In genomic region chr8:123849352-123849751, GRCm38 (mm10) we compare ENCODE assay signal across 20 mouse cellular contexts. TPM values are rescaled to one million over a fixed set of nuclear protein-coding genes. Genes with fewer than 3 reads are reported as not detected.
DNase-seq lines count a peak whose midpoint lies in the region; TF ChIP-seq lines count a peak whose summit lies in the region.
"Had no signal": no experiment of that assay in that cellular context is flagged by ENCODE, and none has a peak within 500 bp of the region (broad histone marks: within the 10 kb centered on the region; RNA-seq: fewer than 3 reads in every experiment).

No protein-coding gene starts in this region.

- intact Hi-C loops in left cerebral cortex, postnatal 10 days (cut with DNase I), result no loop called here

- H3K36me3 ChIP-seq in CH12.LX (replicated peaks in 1 of 2; ENCODE audit: control insufficient read depth in 1 of 2, insufficient read depth in 1 of 2, low read length in 1 of 2) (peaks cover 1 to 27% of the 10 kb centered on the region in 2 experiments), ES-E14 (ENCODE audit: control insufficient read depth, insufficient read depth, low read length, poor library complexity, severe bottlenecking) (peaks cover 3% of the 10 kb centered on the region; the same call in 1 of the 2 replicates)
- H3K36me3 ChIP-seq: embryonic facial prominence, embryonic 12.5 days; heart, embryonic 12.5 days had no signal

- 0 out of 2 replicates have a peak, but pooled peaks have one; percentile 36 for TF ChIP-seq EP300 in CH12.LX (IDR thresholded peaks at IDR 0.05; ENCODE audit: low read length)

- H3K79me2 ChIP-seq in CH12.LX (replicated peaks; ENCODE audit: control insufficient read depth, extremely low read depth, insufficient read depth, poor library complexity, severe bottlenecking), result peaks cover 13% of the 10 kb centered on the region; the same call in 1 of the 2 replicates

- DNase-seq in 416B (ENCODE audit: low read depth) (peak; percentile 27), CH12.LX (ENCODE audit: extremely low read depth) (peak; percentile 88), ES-E14 (ENCODE audit: low read depth, low spot score) (peak; percentile 56), ZHBTc4 (ENCODE audit: low read depth, low spot score) (peak; percentile 85)
- DNase-seq in right cerebral cortex, postnatal 14 days, result no peak
- no peak for DNase-seq in urinary bladder, postnatal 25 days (ENCODE audit: low spot score)
- no peak for DNase-seq in left cerebral cortex, adult 18-20 months (ENCODE audit: low spot score in 2 of 2)
- DNase-seq in left cerebral cortex, postnatal 10 days (ENCODE audit: extremely low spot score in 1 of 2, low spot score in 2 of 2), result no peak
- DNase-seq: adrenal gland, postnatal 36 days; cerebellum, adult 2 months; cerebellum, postnatal 10 days; embryo, embryonic 11 days; gastrocnemius, postnatal 25 days; kidney, adult 2 months had no signal

- H3K9me3 ChIP-seq in CH12.LX (replicated peaks; ENCODE audit: low read length) (no peaks in the 10 kb centered on the region), ES-E14 (ENCODE audit: control insufficient read depth, insufficient read depth, low read depth, low read length) (no peaks in the 10 kb centered on the region)
- H3K9me3 ChIP-seq: embryonic facial prominence, embryonic 12.5 days; forebrain, embryonic 12.5 days; heart, embryonic 12.5 days; hindbrain, embryonic 10.5 days had no signal

- peaks cover 3 to 43% of the 10 kb centered on the region in 2 experiments; a peak in 3 of 4 replicates for H3K4me1 ChIP-seq in CH12.LX (ENCODE audit: control insufficient read depth in 1 of 2, insufficient read depth in 2 of 2)
- peaks cover 0 to 9% of the 10 kb centered on the region in 2 experiments; a peak in 1 of 4 replicates for H3K4me1 ChIP-seq in ES-E14 (ENCODE audit: control insufficient read depth in 2 of 2, insufficient read depth in 2 of 2, low read length in 2 of 2, poor library complexity in 1 of 2)
- H3K4me1 ChIP-seq: embryonic facial prominence, embryonic 12.5 days; heart, embryonic 12.5 days had no signal

- no peak for TF ChIP-seq CTCF in CH12.LX (conservative IDR thresholded peaks at IDR 0.05 in 1 of 2, IDR thresholded peaks at IDR 0.05 in 1 of 2; ENCODE audit: low read depth in 2 of 2, low read length in 2 of 2)

- H3K9ac ChIP-seq in CH12.LX (ENCODE audit: insufficient read depth, low read depth) (peak overlapping the region; percentile 95), ES-E14 (ENCODE audit: insufficient read depth, low read depth, low read length, poor library complexity, severe bottlenecking) (peak overlapping the region; percentile 76)
- H3K9ac ChIP-seq: embryonic facial prominence, embryonic 12.5 days; forebrain, embryonic 12.5 days; heart, embryonic 12.5 days; hindbrain, embryonic 14.5 days had no signal

- dilution Hi-C loops in CH12.LX (cut with MboI; ENCODE audit: extremely low pct_ligation_motif_present, extremely low pct_unique_long_range_greater_than_20kb, low sequenced_read_pairs), result no loop called here

- peak overlapping the region; percentile 76; the same call in 1 of the 2 replicates for H3K4me2 ChIP-seq in CH12.LX (ENCODE audit: insufficient read depth, low read depth, poor library complexity, severe bottlenecking)
- H3K4me2 ChIP-seq: embryonic facial prominence, embryonic 12.5 days; forebrain, embryonic 12.5 days; heart, embryonic 12.5 days; hindbrain, embryonic 14.5 days had no signal

- H3K27ac ChIP-seq in CH12.LX (ENCODE audit: insufficient read depth, low read depth) (no peak overlapping the region), ES-E14 (ENCODE audit: insufficient read depth, low read depth, low read length, poor library complexity, severe bottlenecking) (no peak overlapping the region)
- H3K27ac ChIP-seq: embryonic facial prominence, embryonic 12.5 days; forebrain, embryonic 12.5 days; hindbrain, embryonic 10.5 days; hindbrain, embryonic 14.5 days had no signal

- no peak for TF ChIP-seq RAD21 in CH12.LX (IDR thresholded peaks at IDR 0.05; ENCODE audit: low read depth, low read length)

- H3K27me3 ChIP-seq in CH12.LX (replicated peaks), result no peaks in the 10 kb centered on the region
- H3K27me3 ChIP-seq: embryonic facial prominence, embryonic 12.5 days; forebrain, embryonic 12.5 days; heart, embryonic 12.5 days had no signal

- in situ Hi-C loops in CH12.LX (cut with MboI; ENCODE audit: low pct_ligation_motif_present, low pct_unique_long_range_greater_than_20kb, low sequenced_read_pairs), result no loop called here
- in situ Hi-C loops in ES-E14 (cut with MboI; ENCODE audit: low sequenced_read_pairs in 2 of 2, unreplicated experiment in 2 of 2), result no loop called here

- peak overlapping the region; percentile 59 to 80 (median 74) for H3K4me3 ChIP-seq in CH12.LX (replicated peaks in 1 of 3; ENCODE audit: low read depth in 2 of 3, low read length in 2 of 3, poor library complexity in 1 of 3)
- peak overlapping the region; percentile 61 to 72 for H3K4me3 ChIP-seq in ES-E14 (ENCODE audit: insufficient read depth in 1 of 2, low read depth in 1 of 2, low read length in 2 of 2, poor library complexity in 1 of 2, severe bottlenecking in 1 of 2)
- H3K4me3 ChIP-seq: embryonic facial prominence, embryonic 12.5 days; forebrain, embryonic 12.5 days; heart, embryonic 12.5 days; hindbrain, embryonic 10.5 days had no signal

- peak; percentile 72 for TF ChIP-seq POLR2A in CH12.LX (IDR thresholded peaks at IDR 0.05; ENCODE audit: low read depth, low read length)

TF ChIP-seq in CH12.LX, 34 proteins besides CTCF, POLR2A, EP300 and RAD21 (continues in another document):
- TF ChIP-seq SIN3A (IDR thresholded peaks at IDR 0.05; ENCODE audit: low read length) (peak; percentile 90), MEF2A (IDR thresholded peaks at IDR 0.05; ENCODE audit: borderline replicate concordance, low read depth, low read length) (no peak; the same call in 1 of the 2 replicates), MAX (IDR thresholded peaks at IDR 0.05; ENCODE audit: low read length) (peak; percentile 89), ZMIZ1 (IDR thresholded peaks at IDR 0.05; ENCODE audit: low read depth, low read length) (peak; percentile 67; the same call in 1 of the 2 replicates), MXI1 (IDR thresholded peaks at IDR 0.05; ENCODE audit: low read depth, low read length) (peak; percentile 90), IRF4 (IDR thresholded peaks at IDR 0.05; ENCODE audit: low read depth, low read length) (no peak), UBTF (IDR thresholded peaks at IDR 0.05; ENCODE audit: low read depth, low read length) (no peak), ZNF384 (IDR thresholded peaks at IDR 0.05; ENCODE audit: low read depth, low read length) (no peak), ETS1 (conservative IDR thresholded peaks at IDR 0.05; ENCODE audit: low read depth, low read length) (peak; percentile 61; the same call in 1 of the 2 replicates), JUND (conservative IDR thresholded peaks at IDR 0.05; ENCODE audit: low read depth, low read length) (peak; percentile 98), MAFK (IDR thresholded peaks at IDR 0.05; ENCODE audit: insufficient replicate concordance, low read length) (0 out of 2 replicates have a peak, but pooled peaks have one; percentile 20), KAT2A (IDR thresholded peaks at IDR 0.05; ENCODE audit: insufficient replicate concordance, low read length) (0 out of 2 replicates have a peak, but pooled peaks have one; percentile 45), RCOR1 (conservative IDR thresholded peaks at IDR 0.05; ENCODE audit: low read depth, low read length) (0 out of 2 replicates have a peak, but pooled peaks have one; percentile 25)

TF ChIP-seq in ES-E14, 5 proteins besides CTCF, POLR2A, EP300 and RAD21:
- TF ChIP-seq ZC3H11A (IDR thresholded peaks at IDR 0.05; ENCODE audit: borderline replicate concordance, low read depth, low read length) (no peak), ZNF384 (IDR thresholded peaks at IDR 0.05; ENCODE audit: low read depth, low read length) (no peak), HCFC1 (IDR thresholded peaks at IDR 0.05; ENCODE audit: borderline replicate concordance, insufficient read depth, low read length) (no peak), MAFK (IDR thresholded peaks at IDR 0.05; ENCODE audit: insufficient read depth, low read depth, low read length) (no peak), CHD2 (IDR thresholded peaks at IDR 0.05; ENCODE audit: low read depth, low read length) (no peak)
TF ChIP-seq in ES-E14: peak in this region for 0.

RNA-seq across cellular contexts. Expression of gene Ccsap, which starts 10.7 kb away (rescaled TPM):
- total RNA-seq in CH12.LX (2012; rRNA removed), result 4.4 and 5.0 TPM in 2 replicates
- total RNA-seq in CH12.LX (2014; rRNA removed), result 4.2 and 5.4 TPM in 2 replicates
- 5.2 and 6.2 TPM in 2 replicates for polyA plus RNA-seq in CH12.LX (2012; ENCODE audit: insufficient read length, low read depth)
- total RNA-seq in ES-E14 (2012; rRNA removed), result 4.5 and 5.1 TPM in 2 replicates
- total RNA-seq in left cerebral cortex, adult 18-20 months (2021), result 10 to 100 TPM; 62.6 to 74.7 TPM
- total RNA-seq in left cerebral cortex, postnatal 10 days (2021), result 10 to 100 TPM; 54.9 to 57.0 TPM

RNA-seq across cellular contexts. Expression of gene Rab4a, which starts 43.6 kb away (rescaled TPM):
- total RNA-seq in CH12.LX (2012; rRNA removed) (not detected in 2 replicates), CH12.LX (2014; rRNA removed) (not detected in 2 replicates), ES-E14 (2012; rRNA removed) (22.1 and 29.6 TPM in 2 replicates)
- polyA plus RNA-seq in CH12.LX (2012; ENCODE audit: insufficient read length, low read depth), result 0.18 TPM in 1 of 2 replicates, not detected in the other
- 10 to 100 TPM; 45.1 to 50.6 TPM for total RNA-seq in left cerebral cortex, adult 18-20 months (2021)
- total RNA-seq in left cerebral cortex, postnatal 10 days (2021), result 10 to 100 TPM; 61.3 to 63.1 TPM

RNA-seq across cellular contexts. Expression of gene Acta1, which starts 45.2 kb away (rescaled TPM):
- total RNA-seq in CH12.LX (2012; rRNA removed), result 0.08 TPM in 1 of 2 replicates, not detected in the other
- total RNA-seq in CH12.LX (2014; rRNA removed), result not detected in 2 replicates
- 0.27 and 0.91 TPM in 2 replicates for polyA plus RNA-seq in CH12.LX (2012; ENCODE audit: insufficient read length, low read depth)
- total RNA-seq in ES-E14 (2012; rRNA removed), result 33.9 and 54.5 TPM in 2 replicates
- total RNA-seq in left cerebral cortex, adult 18-20 months (2021), result 10 to 100 TPM; 10.2 to 11.9 TPM
- 1 to 10 TPM; 7.1 to 8.7 TPM for total RNA-seq in left cerebral cortex, postnatal 10 days (2021)
- total RNA-seq: granulocyte monocyte progenitor cell, adult 5-6 weeks had no signal

Comparison
In these comparisons a context has a peak if more than half of its experiments do, and no peak if none do; other contexts are left out.
1. DNase-seq: peak in 416B (single experiment), CH12.LX (single experiment), ES-E14 (single experiment) and ZHBTc4 (single experiment); none in right cerebral cortex, postnatal 14 days (single experiment), urinary bladder, postnatal 25 days (single experiment), left cerebral cortex, adult 18-20 months (0 of 2) and left cerebral cortex, postnatal 10 days (0 of 2).
2. RNA of gene Rab4a, which starts 43.6 kb away (total RNA-seq): 61.3 to 63.1 TPM in left cerebral cortex, postnatal 10 days, 45.1 to 50.6 TPM in left cerebral cortex, adult 18-20 months and 22.1 to 29.6 TPM in ES-E14; not detected in CH12.LX; every median in the first group is over 10 times any median in the second.
3. RNA of gene Acta1, which starts 45.2 kb away (total RNA-seq): 33.9 to 54.5 TPM in ES-E14, 10.2 to 11.9 TPM in left cerebral cortex, adult 18-20 months and 7.1 to 8.7 TPM in left cerebral cortex, postnatal 10 days; 0.08 TPM in CH12.LX; every median in the first group is over 4 times any median in the second.